Mouse (Mus musculus): ENCODE results near the gene Twist1. TPM values are rescaled to one million over a fixed set of nuclear protein-coding genes. Genes with fewer than 3 reads are reported as not detected.
A peak's percentile ranks its signal among the peaks of the same experiment; 100 is the strongest.

Gene Twist1
- 2.0 and 3.8 TPM in 2 replicates for polyA plus RNA-seq (2012; rRNA removed)

GRCm38 (mm10) chr12:33957400-33958240 lies at the start of gene Twist1:
Twist1 (plus strand) TSS chr12:33957671.
- 3% methylated on average over 91 of the region's 105 CpGs for WGBS
- H3K27me3 ChIP-seq (ENCODE audit: control insufficient read depth, insufficient read depth, low read length) = peaks cover 30% of the 10 kb centered on the region

GRCm38 (mm10) chr12:33926751-33927150 lies 30.7 kb upstream of the Twist1 start:
- 12% methylated on average over 3 of the region's 3 CpGs for WGBS
- H3K4me1 ChIP-seq (ENCODE audit: control insufficient read depth, insufficient read depth, insufficient read length) = no peaks in the 10 kb centered on the region
- no peak overlapping the region for H3K4me3 ChIP-seq (ENCODE audit: extremely low read depth, insufficient read depth, insufficient read length)
- H3K27ac ChIP-seq (ENCODE audit: insufficient read depth, low read length) = no peak overlapping the region
- TF ChIP-seq POLR2A (IDR thresholded peaks at IDR 0.05; ENCODE audit: low read depth, low read length) = no peak
- no peak for TF ChIP-seq CTCF (IDR thresholded peaks at IDR 0.05; ENCODE audit: extremely low read depth, insufficient read depth, insufficient read length, insufficient replicate concordance)
- no peaks in the 10 kb centered on the region for H3K36me3 ChIP-seq (ENCODE audit: control insufficient read depth, insufficient read depth, low read length)
- DNase-seq (ENCODE audit: low read depth in 1 of 2, low spot score in 2 of 2) = no peak
- H3K27me3 ChIP-seq (ENCODE audit: control insufficient read depth, insufficient read depth, low read length) = peaks cover 6% of the 10 kb centered on the region; the same call in 1 of the 2 replicates

More at GRCm38 (mm10) chr12:33957400-33958240, at the start of gene Twist1:
- peak within 1 kb of the TSS; percentile 9; the same call in 1 of the 2 replicates for H3K27ac ChIP-seq (ENCODE audit: insufficient read depth, low read length)
- H3K4me3 ChIP-seq (ENCODE audit: extremely low read depth, insufficient read depth, insufficient read length) = peak within 1 kb of the TSS; percentile 41; the same call in 1 of the 2 replicates
- DNase-seq (ENCODE audit: low read depth in 1 of 2, low spot score in 2 of 2) = no peak
- H3K36me3 ChIP-seq (ENCODE audit: control insufficient read depth, insufficient read depth, low read length) = no peaks in the 10 kb centered on the region
- peaks cover 5% of the 10 kb centered on the region; the same call in 1 of the 2 replicates for H3K4me1 ChIP-seq (ENCODE audit: control insufficient read depth, insufficient read depth, insufficient read length)
- TF ChIP-seq CTCF (IDR thresholded peaks at IDR 0.05; ENCODE audit: extremely low read depth, insufficient read depth, insufficient read length, insufficient replicate concordance) (no peak), POLR2A (IDR thresholded peaks at IDR 0.05; ENCODE audit: low read depth, low read length) (no peak)

- DNase-seq (ENCODE audit: low read depth in 1 of 2, low spot score in 2 of 2) = no peak
- peaks cover 6% of the 10 kb centered on the region; the same call in 1 of the 2 replicates for H3K27me3 ChIP-seq (ENCODE audit: control insufficient read depth, insufficient read depth, low read length)
- H3K27ac ChIP-seq (ENCODE audit: insufficient read depth, low read length) = no peak overlapping the region
- TF ChIP-seq POLR2A (IDR thresholded peaks at IDR 0.05; ENCODE audit: low read depth, low read length) (no peak), CTCF (IDR thresholded peaks at IDR 0.05; ENCODE audit: extremely low read depth, insufficient read depth, insufficient read length, insufficient replicate concordance) (no peak)
- no peak overlapping the region for H3K4me3 ChIP-seq (ENCODE audit: extremely low read depth, insufficient read depth, insufficient read length)
- WGBS = 7% methylated on average over 15 of the region's 15 CpGs
- no peaks in the 10 kb centered on the region for H3K36me3 ChIP-seq (ENCODE audit: control insufficient read depth, insufficient read depth, low read length)
- H3K4me1 ChIP-seq (ENCODE audit: control insufficient read depth, insufficient read depth, insufficient read length) = no peaks in the 10 kb centered on the region
Observed at GRCm38 (mm10) chr12:33927334-33928098, 30.0 kb upstream of the Twist1 start.

GRCm38 (mm10) chr12:33928331-33929192 lies 28.9 kb upstream of the Twist1 start, which contains the start of gene Ferd3l:
Ferd3l (plus strand) TSS chr12:33928425.
- Histone ChIP-seq H3K4me3 (ENCODE audit: extremely low read depth, insufficient read depth, insufficient read length) (no peak within 1 kb of the TSS), H3K27ac (ENCODE audit: insufficient read depth, low read length) (no peak within 1 kb of the TSS), H3K4me1 (ENCODE audit: control insufficient read depth, insufficient read depth, insufficient read length) (no peaks in the 10 kb centered on the region), H3K36me3 (ENCODE audit: control insufficient read depth, insufficient read depth, low read length) (no peaks in the 10 kb centered on the region), H3K27me3 (ENCODE audit: control insufficient read depth, insufficient read depth, low read length) (peaks cover 6% of the 10 kb centered on the region; the same call in 1 of the 2 replicates)
- no peak for DNase-seq (ENCODE audit: low read depth in 1 of 2, low spot score in 2 of 2)
- WGBS = 6% methylated on average over 39 of the region's 39 CpGs
- TF ChIP-seq POLR2A (IDR thresholded peaks at IDR 0.05; ENCODE audit: low read depth, low read length) = no peak
- no peak for TF ChIP-seq CTCF (IDR thresholded peaks at IDR 0.05; ENCODE audit: extremely low read depth, insufficient read depth, insufficient read length, insufficient replicate concordance)

GRCm38 (mm10) chr12:33952843-33953242 lies 4.6 kb upstream of the Twist1 start:
- Histone ChIP-seq H3K4me3 (ENCODE audit: extremely low read depth, insufficient read depth, insufficient read length) (no peak overlapping the region), H3K36me3 (ENCODE audit: control insufficient read depth, insufficient read depth, low read length) (no peaks in the 10 kb centered on the region), H3K4me1 (ENCODE audit: control insufficient read depth, insufficient read depth, insufficient read length) (peaks cover 5% of the 10 kb centered on the region; the same call in 1 of the 2 replicates), H3K27ac (ENCODE audit: insufficient read depth, low read length) (no peak overlapping the region), H3K27me3 (ENCODE audit: control insufficient read depth, insufficient read depth, low read length) (peaks cover 13% of the 10 kb centered on the region)
- DNase-seq (ENCODE audit: low read depth in 1 of 2, low spot score in 2 of 2) = no peak
- TF ChIP-seq CTCF (IDR thresholded peaks at IDR 0.05; ENCODE audit: extremely low read depth, insufficient read depth, insufficient read length, insufficient replicate concordance) (no peak), POLR2A (IDR thresholded peaks at IDR 0.05; ENCODE audit: low read depth, low read length) (no peak)
- WGBS = 8% methylated on average over 3 of the region's 3 CpGs

Data from spleen, adult 2 months (tissue).